Mouse (Mus musculus) left cerebral cortex, adult 18-20 months (tissue): ENCODE data around the gene Ccl22. TPM values are rescaled to one million over a fixed set of nuclear protein-coding genes. Genes with fewer than 3 reads are reported as not detected.

Experiments used
- DNase-seq, 2 experiments: peaks; one replicate each; pipeline ENCODE4 v3.0.0; 2021 to 2022; ENCODE audit warnings: low spot score in 2 of 2, mixed read lengths in 1 of 2
- total RNA-seq, 2 experiments: library from RNA; stranded (reverse); gene quantifications; 2 replicates each; pipeline ENCODE4 v1.2.3; 2021

The Ccl22 gene
- total RNA-seq, 2 experiments from 2014 or later, result not detected

- DNase-seq, result no peak
Measured at GRCm38 (mm10) chr8:94734735-94735350, 10.5 kb upstream of the Ccl22 start.

- DNase-seq, result no peak
Measured at GRCm38 (mm10) chr8:94735426-94736094, 9.8 kb upstream of the Ccl22 start.

DNA sequence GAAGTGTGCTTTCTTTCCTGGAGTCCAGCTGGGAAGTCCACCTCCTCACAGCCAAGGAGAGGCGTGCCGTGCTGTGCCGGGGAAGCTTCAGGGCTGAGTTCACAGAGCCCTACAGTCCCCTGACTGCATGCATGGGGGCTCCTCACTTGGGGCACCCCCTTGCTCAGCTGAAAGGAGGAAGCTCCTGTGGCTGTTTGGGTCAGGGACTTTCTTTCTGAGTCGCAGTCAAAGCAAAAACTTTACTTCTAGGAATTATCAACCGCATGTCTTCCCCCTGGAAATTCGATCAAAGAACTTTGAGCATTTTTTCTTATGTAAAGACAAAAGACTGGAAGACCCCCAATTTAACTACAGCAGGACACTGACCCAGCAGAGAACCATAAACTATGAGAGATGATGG is 5.6 kb upstream of the Ccl22 start:
- DNase-seq, result no peak

GRCm38 (mm10) chr8:94740591-94740990 is 4.8 kb upstream of the Ccl22 start:
- DNase-seq, result no peak

GRCm38 (mm10) chr8:94741726-94742125 is 3.7 kb upstream of the Ccl22 start:
- DNase-seq, result no peak

DNA sequence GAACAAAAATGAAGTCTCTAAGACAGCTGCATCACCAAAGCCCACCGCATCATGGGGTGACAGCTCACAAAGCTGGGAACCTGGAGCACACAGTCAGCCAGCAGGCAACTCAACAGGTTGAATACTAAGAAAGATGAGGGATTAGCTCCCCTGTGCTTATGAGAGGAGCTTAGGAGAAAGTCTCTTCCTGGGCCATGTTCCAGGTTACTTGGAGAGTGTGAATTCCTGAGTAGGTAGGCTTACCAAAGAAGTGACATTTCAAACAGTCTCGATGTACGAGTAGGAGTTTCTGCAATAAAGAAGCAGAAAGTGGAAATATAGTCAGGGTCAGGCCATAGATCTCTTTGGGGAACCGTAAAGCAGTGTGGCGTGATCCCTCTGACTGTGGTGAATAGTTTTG is 906 bp upstream of the Ccl22 start:
- no peak for DNase-seq

GRCm38 (mm10) chr8:94744972-94745371 is 418 bp upstream of the Ccl22 start:
- no peak for DNase-seq

GRCm38 (mm10) chr8:94746832-94747231 is 1.4 kb downstream of the Ccl22 start:
- DNase-seq, result no peak

- no peak for DNase-seq
Measured at GRCm38 (mm10) chr8:94748363-94748762, 3.0 kb downstream of the Ccl22 start.

- DNase-seq, result no peak
Measured at GRCm38 (mm10) chr8:94749942-94750341, 4.6 kb downstream of the Ccl22 start.

GRCm38 (mm10) chr8:94751023-94751849 is 5.8 kb downstream of the Ccl22 start:
- peak in 1 of 2 experiments; percentile 21 for DNase-seq

DNA sequence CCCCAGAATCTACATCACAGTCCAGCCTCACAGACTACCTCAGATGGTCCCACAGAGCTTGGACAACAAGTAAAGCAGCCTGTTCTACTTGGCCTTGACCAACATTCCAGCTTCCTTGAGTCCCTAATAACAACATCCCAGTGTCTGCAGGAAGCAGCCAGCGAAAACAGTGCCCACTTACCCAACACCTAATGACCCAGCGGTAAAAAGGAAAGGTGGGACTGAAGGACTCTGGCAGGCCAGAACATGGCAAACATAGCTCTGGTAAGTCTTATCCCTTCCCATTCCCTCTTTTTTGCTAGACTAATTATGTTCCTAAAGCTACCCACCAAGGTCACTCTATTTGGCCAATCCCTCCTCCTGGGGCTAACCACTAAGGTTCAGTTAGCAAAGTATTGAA is 8.6 kb downstream of the Ccl22 start:
- no peak for DNase-seq

DNA sequence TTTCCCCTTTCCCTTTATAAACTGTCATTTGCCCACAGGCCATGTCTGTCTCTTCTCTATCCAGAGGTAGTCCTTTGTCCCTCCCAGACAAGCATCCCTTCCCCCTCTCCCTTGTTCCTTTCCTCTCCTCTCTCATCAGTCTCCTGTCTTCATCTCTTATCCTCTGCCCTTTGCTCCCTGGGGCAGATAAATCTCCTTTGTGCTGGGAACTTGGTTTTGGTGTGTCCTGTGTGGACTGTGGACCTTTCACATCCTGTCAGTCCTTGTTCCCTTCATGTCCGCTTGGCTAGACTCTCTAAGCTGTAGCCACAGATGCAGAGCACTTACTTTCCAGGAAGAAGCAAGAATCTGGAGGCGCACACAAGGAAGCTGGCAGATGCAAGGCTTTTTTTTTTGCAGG is 9.1 kb downstream of the Ccl22 start:
- DNase-seq, result no peak

DNA sequence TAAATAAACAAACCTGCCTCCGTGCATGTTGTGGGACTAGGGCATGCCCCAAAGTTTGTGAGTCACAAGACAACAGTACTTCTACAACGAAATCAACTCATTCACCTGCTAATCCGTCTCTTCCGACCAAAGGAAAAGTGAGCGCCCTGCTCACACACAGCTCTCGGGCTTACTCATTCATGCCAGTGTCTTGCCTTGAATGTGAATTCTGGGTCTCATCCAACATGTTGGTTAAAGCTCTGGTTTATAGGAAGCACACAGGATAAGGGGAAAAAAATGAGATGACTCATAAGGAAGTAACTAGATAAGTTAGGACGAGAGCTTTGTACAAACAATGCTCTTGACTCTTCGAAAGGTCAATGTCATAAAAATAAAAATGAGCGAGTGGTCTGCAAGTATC is 21.6 kb downstream of the Ccl22 start:
- DNase-seq, result no peak

DNA sequence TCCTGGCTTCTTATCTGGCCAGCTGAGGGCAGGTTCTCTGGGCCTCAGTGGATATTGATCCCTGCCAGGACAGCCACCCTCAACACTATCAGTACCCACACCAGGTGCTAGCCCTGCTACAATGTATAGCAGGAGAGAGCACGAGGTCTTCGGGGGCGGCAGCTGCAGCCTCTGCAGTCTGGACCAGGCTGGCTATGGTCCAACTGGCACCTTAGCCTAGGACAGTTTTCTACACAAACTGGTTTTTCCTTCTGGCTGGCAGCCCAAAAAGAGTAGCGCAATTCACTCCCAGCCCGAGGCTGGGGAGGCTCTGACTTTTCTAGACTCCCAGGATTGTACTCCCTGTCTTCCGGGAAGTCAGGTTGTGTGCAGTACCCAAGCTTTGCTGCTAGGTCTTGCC is 25.6 kb downstream of the Ccl22 start:
- DNase-seq, result no peak

DNA sequence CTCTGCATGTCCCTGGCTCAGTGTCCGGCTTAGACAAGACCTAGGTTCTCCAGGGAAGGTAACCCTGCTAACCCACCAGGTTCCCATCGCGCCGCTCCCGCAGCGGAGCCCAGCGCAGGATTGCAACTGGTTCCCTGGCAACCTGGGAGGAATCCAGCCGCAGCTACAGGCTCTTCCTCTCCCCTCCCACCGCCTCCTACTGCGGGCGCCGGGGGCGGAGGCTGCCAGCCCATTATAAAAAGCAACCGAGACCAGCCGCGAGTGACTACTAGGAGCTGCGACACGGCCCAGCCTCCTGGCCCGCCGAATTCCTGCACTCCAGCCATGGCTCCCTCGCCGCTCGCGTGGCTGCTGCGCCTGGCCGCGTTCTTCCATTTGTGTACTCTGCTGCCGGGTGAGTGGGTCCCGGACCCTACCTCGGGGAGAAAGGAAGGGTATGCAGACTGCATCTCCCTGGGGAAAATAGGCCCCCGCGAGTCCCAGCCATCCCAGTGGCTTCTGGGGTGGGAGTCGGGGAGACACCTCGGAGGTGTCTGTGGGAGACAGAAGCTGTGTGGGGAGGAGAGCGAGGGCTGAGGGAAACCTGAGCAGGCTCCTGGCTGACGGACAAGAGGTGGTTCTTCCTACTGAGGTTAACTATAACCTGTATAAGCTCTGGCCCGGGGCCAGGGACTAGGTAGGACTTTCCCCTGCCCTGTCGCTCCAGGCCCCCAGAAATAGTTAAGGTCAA is 26.7 kb downstream of the Ccl22 start, which contains the start of gene Cx3cl1:
Gene Cx3cl1 (plus strand): TSS at position 69 of the 730 bp plus-strand sequence.
- DNase-seq, result peak; percentile 90 to 94

GRCm38 (mm10) chr8:94773048-94773447 is 27.7 kb downstream of the Ccl22 start:
- peak; percentile 46 to 61 for DNase-seq

DNA sequence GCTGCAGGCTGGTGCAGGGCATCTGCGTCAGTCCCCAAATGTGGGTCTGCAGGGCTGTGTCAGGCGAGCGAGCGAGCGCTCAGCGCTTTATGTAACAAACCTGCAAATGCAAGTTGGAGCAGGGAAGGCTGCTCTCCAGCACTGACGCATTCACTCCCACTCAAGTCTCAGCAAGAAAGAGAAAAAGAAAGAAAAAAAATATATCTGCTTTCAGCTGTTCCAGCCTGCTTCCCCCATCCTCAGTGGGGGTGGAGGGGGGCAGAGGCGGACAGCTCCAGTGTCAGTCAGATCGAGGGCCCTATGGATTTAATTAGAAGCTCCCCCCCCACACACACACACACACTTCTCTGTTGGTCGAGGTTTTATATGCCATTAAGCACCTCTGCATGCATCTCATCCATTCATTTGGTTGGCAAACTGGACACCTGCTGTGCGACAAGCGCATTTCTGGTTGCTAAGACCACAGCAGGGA is 28.3 kb downstream of the Ccl22 start:
- DNase-seq, result peak; percentile 77 to 86

DNA sequence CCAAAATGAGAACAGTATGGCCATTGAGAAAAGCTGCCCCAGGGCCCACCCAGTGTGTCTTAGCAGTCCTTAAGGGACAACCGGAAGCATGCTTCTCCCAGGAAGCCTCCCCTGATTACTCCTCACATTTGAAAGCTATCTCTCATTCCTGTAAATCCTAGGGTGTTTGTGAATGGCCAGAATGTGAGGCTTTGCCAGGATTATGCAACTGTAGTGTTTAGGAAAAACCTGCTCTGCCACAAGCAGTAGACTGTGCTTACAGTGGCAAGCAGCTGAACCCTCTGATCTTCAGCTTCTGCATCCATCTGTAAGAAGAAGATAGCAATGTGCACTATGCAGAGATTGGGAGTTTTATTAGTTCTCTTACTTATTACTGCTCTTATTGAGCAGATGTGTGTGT is 29.2 kb downstream of the Ccl22 start:
- no peak for DNase-seq

DNA sequence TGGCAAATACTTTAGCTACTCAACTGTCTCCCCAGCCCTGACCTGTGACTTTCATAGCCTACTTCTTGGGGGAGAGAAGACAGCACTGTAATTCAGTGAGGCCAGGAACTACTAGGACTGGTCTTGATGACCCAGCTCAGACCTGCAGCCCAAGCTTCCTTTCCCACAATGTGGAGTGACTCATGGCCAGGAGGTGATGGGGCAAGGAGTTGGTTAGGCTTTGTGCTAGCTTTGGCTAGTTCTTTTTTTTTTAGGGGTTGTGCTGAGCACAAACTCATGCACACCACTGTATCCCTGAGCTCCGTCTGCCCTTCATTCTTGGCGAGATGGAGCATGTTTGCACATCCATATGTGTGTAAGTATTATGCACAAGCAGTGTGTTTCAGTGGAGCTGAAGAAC is 31.0 kb downstream of the Ccl22 start:
- DNase-seq, result no peak

- DNase-seq, result no peak
Measured at GRCm38 (mm10) chr8:94778036-94778435, 32.6 kb downstream of the Ccl22 start.
